Comparison of ENCODE assay signal across 13 mouse cellular contexts in the genomic region with DNA sequence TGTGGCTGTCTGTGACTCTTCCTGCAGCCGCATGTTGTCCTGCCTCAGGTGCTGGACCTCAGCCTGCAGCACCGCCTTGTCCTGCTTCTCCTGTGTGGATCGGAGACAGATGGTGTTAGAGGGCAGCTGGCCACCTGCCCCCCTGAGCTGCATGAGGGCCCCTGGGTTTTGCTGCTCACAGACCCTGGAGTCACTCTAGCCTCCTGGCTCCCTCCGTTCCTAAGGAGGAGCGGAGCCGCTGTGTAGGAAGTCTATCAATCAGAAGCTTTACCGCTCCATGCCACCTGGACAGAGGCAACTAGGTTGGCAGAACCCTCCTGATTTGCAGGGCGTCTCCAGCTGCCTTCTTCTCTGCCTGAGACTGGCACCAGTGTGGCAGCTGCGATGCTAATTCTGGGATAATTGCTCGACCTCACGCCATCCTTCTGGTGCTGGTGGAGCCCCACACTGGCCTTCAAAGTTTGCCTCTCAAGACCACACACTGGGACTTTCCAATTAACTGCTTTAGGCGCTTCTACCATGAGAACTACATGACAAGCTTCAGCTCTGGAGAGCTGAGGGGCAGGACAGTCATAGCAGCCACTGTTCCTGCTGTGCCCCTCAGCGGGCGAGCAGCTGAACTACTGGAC.
DNase-seq lines count a peak whose midpoint lies in the region; ATAC-seq lines count a peak whose summit lies in the region.
"Had no signal": no experiment of that assay in that cellular context is flagged by ENCODE, and none has a peak within 500 bp of the region (broad histone marks: within the 10 kb centered on the region; RNA-seq: fewer than 3 reads in every experiment).

No protein-coding gene starts in this region.

- ATAC-seq in cerebellum, adult (ENCODE audit: insufficient number of reproducible peaks, low FRiP score, low TSS enrichment) = peak; percentile 50; the same call in 1 of the 2 replicates
- ATAC-seq: CD4-positive, CD25-positive, alpha-beta regulatory T cell, adult 4 months; lung, postnatal 0 days had no signal

- no peak for DNase-seq in cerebellum, postnatal 4 days (ENCODE audit: low spot score in 2 of 2)
- peak; percentile 51 for DNase-seq in left cerebral cortex, postnatal 4 days
- no peak for DNase-seq in left cerebral cortex, postnatal 14 days (ENCODE audit: low spot score in 2 of 2)
- DNase-seq in cerebellum, postnatal 25 days = peak; percentile 71 to 74
- DNase-seq in heart, postnatal 25 days (ENCODE audit: low spot score) = no peak
- DNase-seq in Muller cell, postnatal 12 days (ENCODE audit: inconsistent ontology term) = no peak
- no peak for DNase-seq in left cerebral cortex, postnatal 10 days (ENCODE audit: extremely low spot score in 1 of 2, low spot score in 2 of 2)
- DNase-seq: kidney, adult 11 months; right cerebral cortex, postnatal 4 days; thymus, postnatal 36 days had no signal

- intact Hi-C loops in left cerebral cortex, postnatal 4 days (cut with DNase I) = no loop called here
- intact Hi-C loops in left cerebral cortex, postnatal 14 days (cut with DNase I) = no loop called here
- intact Hi-C loops in heart, postnatal 25 days (cut with DNase I) = no loop called here
- intact Hi-C loops in left cerebral cortex, postnatal 10 days (cut with DNase I) = no loop called here

Comparison
In these comparisons a context has a peak if more than half of its experiments do, and no peak if none do; other contexts are left out.
1. DNase-seq: peak in left cerebral cortex, postnatal 4 days (single experiment) and cerebellum, postnatal 25 days (2 of 2); none in cerebellum, postnatal 4 days (0 of 2), left cerebral cortex, postnatal 14 days (0 of 2), heart, postnatal 25 days (single experiment), Muller cell, postnatal 12 days (single experiment) and left cerebral cortex, postnatal 10 days (0 of 2).